Mouse (Mus musculus): ENCODE results near the gene Akt1. TPM values are rescaled to one million over a fixed set of nuclear protein-coding genes. Genes with fewer than 3 reads are reported as not detected.
A peak's percentile ranks its signal among the peaks of the same experiment; 100 is the strongest.

Gene Akt1
- polyA plus RNA-seq, 1 experiment = 70.4 TPM

DNA sequence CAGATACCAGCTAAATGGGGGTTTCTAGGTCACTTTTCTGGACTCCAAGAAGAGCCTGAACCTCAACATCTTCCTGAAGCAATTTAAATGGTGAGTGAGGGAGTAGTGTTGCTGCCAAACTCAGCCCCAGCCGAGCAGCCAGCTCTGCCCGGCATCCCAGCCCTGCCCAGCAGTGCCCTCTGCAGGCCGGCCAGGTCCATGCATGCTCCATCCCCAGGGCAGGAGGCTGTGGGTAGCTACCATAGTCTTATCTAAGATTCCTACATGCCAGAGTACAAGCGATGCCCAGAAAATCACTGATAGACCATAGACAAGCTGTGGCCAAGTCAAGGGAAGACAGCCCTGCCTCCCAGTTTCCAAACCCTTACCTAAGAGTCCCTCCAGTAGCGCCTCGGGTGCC lies 68.9 kb downstream of the Akt1 start:
- no peak overlapping the region for H3K4me3 ChIP-seq (ENCODE audit: low read depth, low read length)
- H3K9ac ChIP-seq (ENCODE audit: low read depth, poor library complexity, severe bottlenecking) = no peak overlapping the region
- H3K27ac ChIP-seq (ENCODE audit: insufficient read depth, low read length) = no peak overlapping the region
- TF ChIP-seq EP300 (IDR thresholded peaks at IDR 0.05; ENCODE audit: insufficient read depth, low read depth, low read length) (no peak), CTCF (IDR thresholded peaks at IDR 0.05; ENCODE audit: low read depth, low read length) (peak; percentile 91), POLR2A (IDR thresholded peaks at IDR 0.05; ENCODE audit: insufficient read depth, low read length) (no peak)
- no peaks in the 10 kb centered on the region for H3K36me3 ChIP-seq (ENCODE audit: control insufficient read depth, insufficient read depth, low read length, poor library complexity, severe bottlenecking)
- H3K27me3 ChIP-seq (ENCODE audit: control insufficient read depth, insufficient read depth, low read length, poor library complexity, severe bottlenecking) = no peaks in the 10 kb centered on the region
- no peaks in the 10 kb centered on the region for H3K4me1 ChIP-seq (ENCODE audit: control insufficient read depth, insufficient read depth, low read length)
- H3K9me3 ChIP-seq (replicated peaks; ENCODE audit: control insufficient read depth, insufficient read depth, low read length, poor library complexity, severe bottlenecking) = no peaks in the 10 kb centered on the region

DNA sequence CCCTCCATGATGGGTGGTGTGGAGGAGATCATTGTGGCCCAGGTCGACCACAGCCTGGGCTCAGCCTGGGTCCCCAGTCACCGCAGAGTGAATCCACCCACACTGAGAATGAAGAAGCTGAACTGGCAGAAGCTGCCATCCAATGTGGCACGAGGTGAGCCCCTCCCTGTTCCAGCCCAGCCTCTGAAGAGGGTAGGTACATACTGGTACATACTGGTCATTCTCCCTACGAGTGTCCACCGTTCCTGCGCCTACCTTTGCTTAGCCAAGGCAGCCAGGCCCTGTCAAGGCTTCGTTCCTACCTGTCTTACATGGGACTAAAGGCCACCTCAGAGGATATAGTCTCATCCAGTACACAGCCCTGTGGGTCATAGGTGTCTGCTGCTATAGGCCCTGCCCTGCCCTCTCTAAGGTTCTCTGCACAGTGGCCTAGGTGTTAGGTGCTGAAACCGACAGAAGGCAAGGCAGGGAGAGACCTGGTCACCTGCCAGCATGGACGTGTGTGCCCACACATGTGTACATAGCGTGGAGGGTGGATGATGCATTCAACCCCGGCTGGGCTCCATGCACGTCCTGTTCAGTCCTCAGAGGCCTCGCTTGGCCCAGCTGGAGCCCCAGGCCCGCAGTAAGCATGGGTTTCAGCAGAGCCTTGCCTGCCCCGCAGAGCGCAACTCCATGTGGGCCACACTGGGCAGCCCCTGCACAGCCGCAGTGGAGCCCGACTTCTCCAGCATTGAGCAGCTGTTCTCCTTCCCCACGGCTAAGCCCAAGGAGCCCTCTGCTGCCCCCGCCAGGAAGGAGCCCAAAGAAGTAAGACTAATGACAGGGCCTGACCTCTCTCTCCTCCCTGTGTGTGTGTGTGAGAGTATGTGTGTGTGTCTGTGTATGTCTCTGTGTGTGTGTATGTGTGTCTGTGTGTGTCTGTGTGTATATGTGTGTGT lies 69.7 kb downstream of the Akt1 start:
- H3K4me1 ChIP-seq (ENCODE audit: control insufficient read depth, insufficient read depth, low read length) = no peaks in the 10 kb centered on the region
- no peaks in the 10 kb centered on the region for H3K9me3 ChIP-seq (replicated peaks; ENCODE audit: control insufficient read depth, insufficient read depth, low read length, poor library complexity, severe bottlenecking)

DNA sequence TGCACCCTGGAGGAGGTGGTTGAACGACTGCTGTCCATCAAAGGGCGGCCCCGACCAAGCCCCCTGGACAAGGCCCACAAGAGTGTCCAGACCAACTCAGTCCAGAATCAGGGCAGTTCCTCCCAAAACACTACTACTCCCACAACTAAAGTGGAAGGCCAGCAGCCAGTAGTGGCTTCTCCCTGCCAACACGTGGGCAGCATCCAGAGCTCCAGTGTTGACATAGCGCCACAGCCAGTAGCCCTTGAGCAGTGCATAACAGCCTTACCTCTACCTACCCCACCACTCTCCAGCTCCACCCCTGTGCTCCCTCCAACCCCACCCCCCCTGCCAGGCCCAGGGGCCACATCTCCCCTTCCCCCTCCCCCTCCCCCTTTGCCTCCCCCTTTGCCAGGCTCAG lies 70.7 kb downstream of the Akt1 start:
- Histone ChIP-seq H3K4me3 (ENCODE audit: low read depth, low read length) (no peak overlapping the region), H3K36me3 (ENCODE audit: control insufficient read depth, insufficient read depth, low read length, poor library complexity, severe bottlenecking) (no peaks in the 10 kb centered on the region), H3K9ac (ENCODE audit: low read depth, poor library complexity, severe bottlenecking) (no peak overlapping the region), H3K27me3 (ENCODE audit: control insufficient read depth, insufficient read depth, low read length, poor library complexity, severe bottlenecking) (no peaks in the 10 kb centered on the region), H3K9me3 (replicated peaks; ENCODE audit: control insufficient read depth, insufficient read depth, low read length, poor library complexity, severe bottlenecking) (no peaks in the 10 kb centered on the region), H3K27ac (ENCODE audit: insufficient read depth, low read length) (no peak overlapping the region), H3K4me1 (ENCODE audit: control insufficient read depth, insufficient read depth, low read length) (peaks cover 2% of the 10 kb centered on the region)
- no peak for TF ChIP-seq CTCF (IDR thresholded peaks at IDR 0.05; ENCODE audit: low read depth, low read length)
- TF ChIP-seq POLR2A (IDR thresholded peaks at IDR 0.05; ENCODE audit: insufficient read depth, low read length) = no peak
- no peak for TF ChIP-seq EP300 (IDR thresholded peaks at IDR 0.05; ENCODE audit: insufficient read depth, low read depth, low read length)

More for the DNA sequence above, 69.7 kb downstream of the Akt1 start:
- Histone ChIP-seq H3K27me3 (ENCODE audit: control insufficient read depth, insufficient read depth, low read length, poor library complexity, severe bottlenecking) (no peaks in the 10 kb centered on the region), H3K4me3 (ENCODE audit: low read depth, low read length) (no peak overlapping the region), H3K36me3 (ENCODE audit: control insufficient read depth, insufficient read depth, low read length, poor library complexity, severe bottlenecking) (no peaks in the 10 kb centered on the region), H3K9ac (ENCODE audit: low read depth, poor library complexity, severe bottlenecking) (no peak overlapping the region), H3K27ac (ENCODE audit: insufficient read depth, low read length) (no peak overlapping the region)
- TF ChIP-seq CTCF (IDR thresholded peaks at IDR 0.05; ENCODE audit: low read depth, low read length) = peak; percentile 44
- TF ChIP-seq EP300 (IDR thresholded peaks at IDR 0.05; ENCODE audit: insufficient read depth, low read depth, low read length) = no peak
- no peak for TF ChIP-seq POLR2A (IDR thresholded peaks at IDR 0.05; ENCODE audit: insufficient read depth, low read length)

Other genes with a start within 250 kb of the Akt1 start
- not detected in 2 replicates for gene A530016L24Rik, start 185.4 kb downstream of the Akt1 start, polyA plus RNA-seq (2011; ENCODE audit: insufficient read depth, insufficient read length, low read depth, missing spikeins)
- 0.27 TPM in 1 of 2 replicates, not detected in the other for gene Tmem179, start 158.1 kb downstream of the Akt1 start, polyA plus RNA-seq (2011; ENCODE audit: insufficient read depth, insufficient read length, low read depth, missing spikeins)
- gene Inf2, start 86.1 kb downstream of the Akt1 start, polyA plus RNA-seq (2011; ENCODE audit: insufficient read depth, insufficient read length, low read depth, missing spikeins) = 28.2 and 28.3 TPM in 2 replicates
- 6.6 and 8.7 TPM in 2 replicates for gene Adssl1, start 54.8 kb downstream of the Akt1 start, polyA plus RNA-seq (2011; ENCODE audit: insufficient read depth, insufficient read length, low read depth, missing spikeins)
- gene Siva1, start 30.2 kb downstream of the Akt1 start, polyA plus RNA-seq (2011; ENCODE audit: insufficient read depth, insufficient read length, low read depth, missing spikeins) = 103 and 104 TPM in 2 replicates
- gene Zbtb42, start 3.9 kb upstream of the Akt1 start, polyA plus RNA-seq (2011; ENCODE audit: insufficient read depth, insufficient read length, low read depth, missing spikeins) = 2.2 and 5.0 TPM in 2 replicates
- gene Cep170b, start 45.6 kb upstream of the Akt1 start, polyA plus RNA-seq (2011; ENCODE audit: insufficient read depth, insufficient read length, low read depth, missing spikeins) = 102 and 104 TPM in 2 replicates
- gene Pld4, start 85.8 kb upstream of the Akt1 start, polyA plus RNA-seq (2011; ENCODE audit: insufficient read depth, insufficient read length, low read depth, missing spikeins) = 0.90 and 1.1 TPM in 2 replicates
- 25.8 and 28.6 TPM in 2 replicates for gene Ahnak2, start 127.8 kb upstream of the Akt1 start, polyA plus RNA-seq (2011; ENCODE audit: insufficient read depth, insufficient read length, low read depth, missing spikeins)
- gene Clba1, start 134.1 kb upstream of the Akt1 start, polyA plus RNA-seq (2011; ENCODE audit: insufficient read depth, insufficient read length, low read depth, missing spikeins) = 4.9 and 7.6 TPM in 2 replicates
- 58.9 and 59.1 TPM in 2 replicates for gene Cdca4, start 154.5 kb upstream of the Akt1 start, polyA plus RNA-seq (2011; ENCODE audit: insufficient read depth, insufficient read length, low read depth, missing spikeins)
- gene Gpr132, start 193.3 kb upstream of the Akt1 start, polyA plus RNA-seq (2011; ENCODE audit: insufficient read depth, insufficient read length, low read depth, missing spikeins) = 0.64 and 0.93 TPM in 2 replicates

Data from ES-Bruce4 (cell line).